Mouse (Mus musculus): Measurements from ENCODE around the gene Dusp22. TPM values are rescaled to one million over a fixed set of nuclear protein-coding genes. Genes with fewer than 3 reads are reported as not detected.

The Dusp22 gene
- 15.7 and 30.9 TPM in 2 replicates for polyA plus RNA-seq (2012; rRNA removed; ENCODE audit: low replicate concordance)

GRCm38 (mm10) chr13:30659613-30660505 is at the start of gene Dusp22:
Gene Dusp22, plus strand, starts transcription at chr13:30659999.

DNA sequence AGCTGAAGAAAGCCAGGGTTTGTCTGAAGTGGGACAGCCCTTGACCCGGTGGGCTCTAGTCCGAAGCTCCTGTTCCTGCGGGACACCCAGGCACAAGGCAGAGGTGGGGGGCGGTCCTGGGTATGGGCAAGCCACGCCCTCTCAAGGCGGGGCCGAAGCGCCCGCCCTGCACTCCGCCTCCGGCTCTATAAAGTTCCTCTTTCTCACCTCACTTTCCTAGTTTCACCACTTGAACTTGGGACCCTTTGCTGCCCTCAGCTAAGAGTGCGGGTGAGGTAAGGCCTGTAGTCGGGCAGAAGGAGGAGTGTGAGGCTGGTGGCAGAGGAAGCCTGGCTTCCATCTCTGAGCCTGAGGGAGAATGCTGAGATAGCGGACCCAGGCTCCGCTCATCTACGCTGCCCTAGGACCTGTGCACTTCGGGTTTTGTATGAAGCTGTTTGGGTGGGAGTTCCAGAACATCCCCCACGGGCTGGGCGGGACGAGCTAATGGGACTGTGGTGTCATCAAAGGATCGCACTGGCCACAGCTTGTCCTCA is 89.3 kb downstream of the Dusp22 start, which contains the start of gene Irf4:
TSS of gene Irf4 (plus strand) at position 206 of the 536 bp plus-strand sequence.

Other genes with a start within 250 kb of the Dusp22 start
- gene Uqcrfs1, start 114.6 kb upstream of the Dusp22 start, polyA plus RNA-seq (2012; rRNA removed; ENCODE audit: low replicate concordance): 272 and 335 TPM in 2 replicates
- 11.1 and 14.6 TPM in 2 replicates for gene Irf4, start 89.2 kb downstream of the Dusp22 start, polyA plus RNA-seq (2012; rRNA removed; ENCODE audit: low replicate concordance)

All from mammary gland, adult 2 months (tissue).